Comparison of ENCODE assay signal across 17 mouse cellular contexts in the genomic region with DNA sequence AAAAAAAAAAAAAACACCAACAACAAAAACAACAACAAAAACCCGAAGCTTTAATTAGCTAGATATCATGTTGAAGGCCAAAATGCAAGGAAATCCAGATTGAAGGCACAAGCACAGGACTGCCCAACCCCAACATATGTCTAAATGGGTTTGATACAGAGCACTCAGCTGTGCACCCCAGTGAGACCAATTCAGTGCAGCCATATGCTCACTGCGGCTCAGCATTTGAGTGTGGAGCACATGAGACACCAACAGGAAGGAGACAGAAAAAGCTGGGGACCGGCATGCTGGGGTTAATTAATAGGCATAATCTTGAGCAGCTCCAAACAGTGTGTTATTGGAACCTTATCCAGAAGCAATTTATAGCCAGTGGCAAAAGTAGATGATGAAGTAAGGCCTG.
DNase-seq lines count a peak whose midpoint lies in the region; ATAC-seq lines count a peak whose summit lies in the region.
"Had no signal": no experiment of that assay in that cellular context is flagged by ENCODE, and none has a peak within 500 bp of the region (broad histone marks: within the 10 kb centered on the region; RNA-seq: fewer than 3 reads in every experiment).

No protein-coding gene starts in this region.

- H3K4me2 ChIP-seq in forebrain, embryonic 13.5 days = no peak overlapping the region
- H3K4me2 ChIP-seq: heart, embryonic 13.5 days; limb, embryonic 13.5 days; midbrain, embryonic 12.5 days had no signal

- no peak overlapping the region; the same call in 1 of the 2 replicates for H3K27ac ChIP-seq in forebrain, embryonic 13.5 days
- H3K27ac ChIP-seq in forebrain, embryonic 10.5 days = no peak overlapping the region
- H3K27ac ChIP-seq: heart, embryonic 13.5 days; left cerebral cortex, adult 2 months; limb, embryonic 13.5 days; midbrain, embryonic 12.5 days had no signal

- ATAC-seq in forebrain, embryonic 13.5 days = peak; percentile 50; the same call in 1 of the 2 replicates

- H3K4me1 ChIP-seq in forebrain, embryonic 13.5 days = peaks cover 11% of the 10 kb centered on the region
- H3K4me1 ChIP-seq in forebrain, embryonic 10.5 days = peaks cover 14% of the 10 kb centered on the region
- H3K4me1 ChIP-seq: heart, embryonic 13.5 days; limb, embryonic 13.5 days had no signal

- WGBS in forebrain, embryonic 13.5 days = 74% methylated on average over 3 of the region's 3 CpGs
- WGBS in forebrain, embryonic 10.5 days = 87% methylated on average over 3 of the region's 3 CpGs

- H3K4me3 ChIP-seq in forebrain, embryonic 13.5 days = no peak overlapping the region
- H3K4me3 ChIP-seq in forebrain, embryonic 10.5 days = no peak overlapping the region
- H3K4me3 ChIP-seq: heart, embryonic 13.5 days; left cerebral cortex, adult 2 months; limb, embryonic 13.5 days; midbrain, embryonic 12.5 days had no signal

- H3K27me3 ChIP-seq in forebrain, embryonic 13.5 days = no peaks in the 10 kb centered on the region
- no peaks in the 10 kb centered on the region for H3K27me3 ChIP-seq in forebrain, embryonic 10.5 days (ENCODE audit: poor library complexity, severe bottlenecking)
- H3K27me3 ChIP-seq: CH12.LX; heart, embryonic 13.5 days; limb, embryonic 13.5 days; midbrain, embryonic 12.5 days had no signal

- no peak overlapping the region for H3K9ac ChIP-seq in forebrain, embryonic 13.5 days
- H3K9ac ChIP-seq: heart, embryonic 13.5 days; limb, embryonic 13.5 days; midbrain, embryonic 12.5 days had no signal

- no peaks in the 10 kb centered on the region for H3K36me3 ChIP-seq in forebrain, embryonic 13.5 days (ENCODE audit: poor library complexity, severe bottlenecking)
- no peaks in the 10 kb centered on the region for H3K36me3 ChIP-seq in forebrain, embryonic 10.5 days (replicated peaks)
- H3K36me3 ChIP-seq: heart, embryonic 13.5 days; limb, embryonic 13.5 days; midbrain, embryonic 12.5 days had no signal

- DNase-seq in forebrain, embryonic 10.5 days (ENCODE audit: extremely low spot score, low spot score) = no peak
- DNase-seq in layer of hippocampus, postnatal 36 days = peak; percentile 18 to 25
- DNase-seq in layer of hippocampus, adult 11-12 months (ENCODE audit: low spot score) = no peak
- peak; percentile 59 to 75 for DNase-seq in cerebellum, postnatal 10 days
- DNase-seq in retina, postnatal 1 day = peak; percentile 65
- DNase-seq in right cerebral cortex, postnatal 25 days = no peak
- no peak for DNase-seq in spleen, adult 12 weeks (ENCODE audit: low spot score)
- DNase-seq: adrenal gland, postnatal 10 days; kidney, adult 18-20 months; kidney, postnatal 36 days; thymus, adult 2 months had no signal

- H3K9me3 ChIP-seq in forebrain, embryonic 13.5 days (replicated peaks) = no peaks in the 10 kb centered on the region
- no peaks in the 10 kb centered on the region for H3K9me3 ChIP-seq in forebrain, embryonic 10.5 days
- H3K9me3 ChIP-seq: heart, embryonic 13.5 days; limb, embryonic 13.5 days; midbrain, embryonic 12.5 days had no signal

Comparison
In these comparisons a context has a peak if more than half of its experiments do, and no peak if none do; other contexts are left out.
1. DNase-seq: peak in layer of hippocampus, postnatal 36 days (2 of 2), cerebellum, postnatal 10 days (2 of 2) and retina, postnatal 1 day (single experiment); none in forebrain, embryonic 10.5 days (single experiment), layer of hippocampus, adult 11-12 months (single experiment), right cerebral cortex, postnatal 25 days (single experiment) and spleen, adult 12 weeks (single experiment).